Mouse (Mus musculus) right cerebral cortex, adult 18-20 months (tissue): Measurements from ENCODE around the gene Syn3.

Experiments
- DNase-seq: peaks from one replicate; pipeline ENCODE4 v3.0.0; 2022; ENCODE audit warnings: mixed read lengths

Gene Syn3

DNA sequence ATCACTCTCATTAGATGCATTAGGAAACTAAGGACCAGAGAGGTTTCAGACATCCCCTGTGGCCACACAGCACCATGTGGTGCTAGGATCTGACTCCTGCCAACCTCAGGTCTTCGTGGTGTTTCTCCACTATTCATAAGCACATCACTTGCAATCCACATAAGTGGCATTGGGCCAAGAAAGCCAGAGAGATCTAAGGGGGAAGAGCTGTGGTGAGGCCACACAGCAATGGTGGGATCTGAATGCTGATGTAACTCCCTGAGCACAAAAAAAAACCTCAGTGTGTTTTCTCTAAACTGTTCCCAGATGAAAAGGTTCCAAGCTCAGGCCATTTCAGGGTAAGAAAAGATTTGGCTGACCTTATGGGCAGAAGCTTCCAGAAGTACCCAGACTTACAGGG, 162.2 kb downstream of the Syn3 start:
- no peak for DNase-seq

DNA sequence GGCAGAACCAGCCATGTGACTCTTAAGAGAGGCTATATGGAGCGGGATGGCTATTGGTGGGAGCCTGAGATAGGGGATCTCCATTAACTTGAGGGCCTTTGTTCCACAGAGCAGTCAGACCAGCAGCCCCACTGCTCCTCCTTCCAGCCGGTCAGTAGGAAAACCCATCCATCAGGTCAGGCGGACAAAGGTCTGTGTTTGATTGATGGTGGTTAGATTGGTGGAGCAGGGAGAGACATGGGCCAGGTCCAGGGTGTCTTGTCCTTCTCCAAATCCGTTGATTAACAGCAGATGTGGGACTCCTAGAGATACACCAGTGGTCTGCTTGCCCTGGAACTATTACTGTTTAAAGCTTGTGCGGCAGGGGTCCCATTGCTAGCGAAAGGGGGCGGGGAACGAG, 164.1 kb downstream of the Syn3 start:
- DNase-seq, result no peak

DNA sequence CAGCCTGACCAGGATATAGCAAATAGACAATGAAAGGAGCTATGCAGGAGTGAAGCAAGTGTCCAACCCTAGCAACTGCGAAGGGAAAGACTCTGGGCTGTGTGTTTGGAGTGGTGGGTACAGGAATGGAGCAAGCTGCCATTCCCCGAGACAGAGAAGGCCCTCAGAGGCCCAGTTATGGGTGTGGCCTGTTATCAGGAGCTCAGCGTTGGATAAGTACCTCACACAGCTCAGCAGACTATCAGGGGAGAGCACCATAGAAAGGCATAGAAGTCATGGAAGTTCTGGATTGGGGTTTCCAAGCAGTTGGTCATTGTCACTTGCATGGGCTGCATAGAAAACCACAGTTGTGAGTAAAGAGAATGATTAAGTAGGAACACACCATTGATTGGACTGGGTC, 165.8 kb downstream of the Syn3 start:
- no peak for DNase-seq

DNA sequence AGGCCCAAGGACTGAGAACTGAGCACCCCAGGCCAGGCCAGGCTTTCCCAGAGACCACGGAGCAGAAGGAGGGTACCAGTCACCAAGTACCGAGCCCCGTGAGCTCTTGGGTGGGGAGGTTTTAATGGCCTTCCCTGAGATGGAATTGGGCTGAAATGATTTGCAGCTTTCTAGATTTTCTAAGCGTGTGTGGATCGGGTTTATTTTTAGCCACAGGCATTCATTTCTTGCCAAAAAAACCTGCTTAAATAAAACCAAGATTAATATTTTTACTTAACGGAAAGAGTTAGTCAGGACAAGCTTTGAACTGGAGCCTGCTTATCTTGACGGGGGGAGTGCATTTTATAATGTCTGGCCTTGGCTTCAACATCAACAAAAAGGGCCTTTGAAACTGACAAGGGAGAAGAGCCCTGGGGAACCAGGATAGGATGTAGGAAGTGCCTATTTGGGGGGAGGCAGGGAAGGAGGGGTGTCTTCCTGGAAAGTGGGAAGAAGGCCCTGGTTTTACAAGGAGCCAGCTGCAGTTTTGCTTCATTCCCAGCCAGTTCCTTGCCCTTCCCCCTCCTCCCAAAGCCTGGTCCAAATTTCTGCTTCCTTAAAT, 166.9 kb downstream of the Syn3 start:
- no peak for DNase-seq

DNA sequence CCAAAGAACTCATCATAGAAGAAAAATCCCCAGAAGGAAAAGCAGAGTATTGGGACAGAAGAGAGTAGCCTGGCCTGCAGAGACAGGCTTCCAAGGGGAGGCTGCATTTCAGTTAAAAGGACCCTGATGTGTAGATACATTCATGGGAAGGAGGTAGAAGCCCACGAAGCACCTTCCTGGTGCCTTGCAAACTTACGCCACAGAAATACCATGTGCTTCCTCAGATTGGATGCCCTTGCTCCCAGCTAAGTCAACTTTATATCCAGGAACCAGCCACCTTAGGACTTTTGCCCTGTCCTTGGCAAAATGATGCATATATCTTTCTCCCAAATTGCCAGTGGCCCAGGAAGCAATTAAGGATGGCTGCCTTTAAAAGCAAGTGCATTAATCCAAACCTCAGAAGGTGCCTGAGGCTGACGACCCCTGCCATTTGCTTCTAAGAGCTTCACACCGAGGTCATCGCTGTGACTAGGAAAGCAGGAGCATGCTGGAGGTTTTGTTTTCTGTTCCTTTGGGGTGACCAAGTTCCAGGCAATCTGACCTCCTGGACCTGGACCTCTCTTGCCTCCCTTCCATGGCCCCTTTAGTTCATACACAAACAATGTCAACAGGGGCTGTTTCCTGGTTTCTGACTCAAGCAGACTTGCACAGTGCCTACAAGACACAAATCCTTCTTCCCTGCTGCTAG, 167.6 kb downstream of the Syn3 start:
- DNase-seq, result no peak

DNA sequence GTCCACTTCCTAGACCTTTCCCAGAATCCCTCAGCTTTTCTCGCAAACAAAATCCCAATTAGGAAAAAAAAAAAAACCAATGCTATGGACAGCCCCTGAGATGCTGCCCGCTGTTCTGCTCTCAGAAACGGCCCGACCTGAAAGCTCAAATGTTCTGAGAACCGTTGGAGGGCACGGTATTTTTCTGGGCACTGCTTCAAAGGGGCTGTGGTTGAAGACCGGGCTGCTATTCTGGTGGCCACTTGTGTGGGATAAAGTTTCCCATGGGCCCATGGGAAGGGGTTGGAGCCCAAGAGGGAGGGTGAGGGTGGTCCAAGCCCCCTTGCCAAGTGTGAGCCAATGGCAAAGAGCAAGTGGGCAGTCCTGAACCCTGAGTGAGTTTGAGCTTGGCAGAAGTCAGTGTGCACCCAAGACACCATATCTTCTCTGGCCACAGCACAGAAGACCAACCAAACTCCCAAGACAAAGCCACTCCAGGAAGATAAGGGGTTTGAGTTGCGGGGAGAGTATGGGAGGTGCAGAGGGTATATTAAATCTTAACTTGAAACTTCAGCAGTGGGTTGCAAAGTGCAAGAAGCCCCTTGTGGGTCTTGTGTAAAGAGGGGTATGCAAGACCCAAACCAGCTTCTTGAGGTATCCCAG, 169.3 kb downstream of the Syn3 start:
- no peak for DNase-seq

DNA sequence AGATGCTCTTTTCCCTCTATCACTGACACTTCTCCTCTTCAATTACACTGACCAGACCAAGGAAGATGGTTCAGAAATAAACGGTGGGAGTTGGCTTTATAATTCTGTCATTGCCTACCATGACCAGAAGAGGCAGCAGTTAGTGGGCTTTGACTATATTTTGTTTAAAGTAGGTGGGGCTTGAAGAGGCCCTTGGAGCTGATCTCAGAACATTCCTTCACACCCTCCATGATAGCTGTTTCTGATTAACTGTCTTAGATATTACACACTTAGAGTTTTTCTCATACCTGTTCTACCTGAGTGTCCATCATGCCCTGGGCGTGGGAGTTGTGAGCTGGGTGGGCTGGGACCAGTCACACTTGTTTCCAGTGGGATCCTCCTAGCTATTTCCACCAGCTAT, 170.0 kb downstream of the Syn3 start:
- DNase-seq, result no peak

DNA sequence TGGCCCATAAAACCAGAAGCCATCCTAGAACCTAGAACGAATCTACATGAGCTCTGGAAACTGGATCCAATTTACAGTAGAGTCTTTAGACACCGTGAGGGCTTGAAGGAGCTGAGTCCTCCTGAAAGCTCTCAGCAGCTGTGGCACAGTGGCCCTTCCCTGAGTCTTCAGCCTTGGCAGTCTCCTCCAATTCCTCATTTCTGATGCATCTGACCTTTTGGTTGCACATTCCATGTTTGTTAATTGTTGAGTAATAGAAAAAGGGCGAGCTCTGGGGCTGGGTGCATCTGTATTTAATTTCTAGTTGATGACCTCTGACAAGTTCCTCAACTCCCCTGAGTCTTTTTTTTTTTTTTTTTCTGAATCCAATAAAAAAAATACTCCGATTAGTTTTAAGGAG, 170.6 kb downstream of the Syn3 start:
- DNase-seq, result no peak

DNA sequence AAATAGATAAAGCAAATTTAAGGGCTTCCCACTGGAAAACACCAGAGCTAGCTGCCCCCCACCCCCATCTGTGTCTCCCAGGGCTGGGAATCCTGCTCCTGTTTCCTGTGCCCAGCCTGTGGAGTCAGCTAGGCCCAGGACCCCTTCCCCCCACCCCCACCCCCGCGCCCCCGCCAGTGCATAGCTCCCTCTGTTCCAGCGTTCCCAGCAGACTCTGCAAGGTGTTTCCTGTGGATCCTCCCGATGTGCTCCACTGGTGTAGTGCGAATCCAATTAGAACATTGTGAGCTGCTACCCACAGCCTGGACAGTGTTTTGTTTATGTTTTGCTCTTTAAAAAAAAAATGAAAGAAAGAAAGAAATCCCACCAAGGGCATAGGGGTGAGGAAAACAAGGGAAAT, 173.4 kb downstream of the Syn3 start:
- DNase-seq, result no peak

DNA sequence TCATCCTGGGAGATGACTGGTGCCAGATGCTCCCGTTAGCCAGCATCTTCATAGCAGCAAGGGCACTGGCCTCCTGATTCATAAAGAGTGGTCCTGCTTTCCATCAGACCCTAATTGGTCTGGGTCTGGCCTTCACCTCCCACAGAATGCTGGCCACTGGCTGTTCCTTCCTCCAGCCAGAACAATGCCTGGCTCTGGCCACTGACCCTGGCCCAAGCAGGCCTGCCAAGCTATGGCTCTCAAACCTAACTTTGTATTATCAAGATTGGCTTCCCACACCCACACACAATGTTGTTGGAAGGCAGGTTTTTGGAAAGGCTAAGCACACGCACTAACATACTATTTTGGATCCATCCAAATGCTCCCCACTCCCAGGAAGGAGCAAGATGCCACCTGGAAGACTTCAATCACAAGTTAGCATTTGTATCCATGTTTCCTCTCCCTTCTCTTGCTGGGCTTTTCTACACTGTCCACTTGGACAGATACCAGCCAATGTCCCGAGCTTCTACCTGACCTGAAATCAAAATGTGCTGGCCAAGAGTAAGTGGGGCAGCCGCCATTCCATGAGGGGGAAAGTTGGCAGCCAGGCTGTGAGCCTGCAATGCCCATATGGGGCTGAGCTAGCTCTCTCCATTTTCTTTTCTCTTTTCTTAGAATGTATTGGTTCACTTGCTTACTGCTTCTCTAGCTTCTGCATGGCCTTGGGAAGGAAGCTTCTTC, 175.3 kb downstream of the Syn3 start:
- no peak for DNase-seq

DNA sequence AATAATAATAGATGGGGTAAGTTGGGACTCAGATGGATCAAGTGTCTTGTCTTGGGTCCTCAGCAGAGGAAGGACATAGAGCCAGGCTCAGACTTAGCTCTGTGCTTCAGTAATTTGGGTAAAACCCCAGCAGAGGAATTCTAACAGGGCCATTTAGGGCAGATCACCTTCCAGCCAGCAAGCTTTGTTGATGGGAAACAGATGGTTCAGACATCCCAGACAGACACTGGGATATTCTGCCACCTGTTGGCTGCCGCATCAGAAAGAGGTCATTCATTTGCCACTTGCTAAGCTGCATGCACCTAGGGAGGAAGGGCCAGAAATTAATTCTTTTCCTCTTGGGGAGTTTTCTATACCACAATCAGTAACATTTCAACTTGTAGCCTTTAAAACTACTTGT, 176.7 kb downstream of the Syn3 start:
- no peak for DNase-seq

DNA sequence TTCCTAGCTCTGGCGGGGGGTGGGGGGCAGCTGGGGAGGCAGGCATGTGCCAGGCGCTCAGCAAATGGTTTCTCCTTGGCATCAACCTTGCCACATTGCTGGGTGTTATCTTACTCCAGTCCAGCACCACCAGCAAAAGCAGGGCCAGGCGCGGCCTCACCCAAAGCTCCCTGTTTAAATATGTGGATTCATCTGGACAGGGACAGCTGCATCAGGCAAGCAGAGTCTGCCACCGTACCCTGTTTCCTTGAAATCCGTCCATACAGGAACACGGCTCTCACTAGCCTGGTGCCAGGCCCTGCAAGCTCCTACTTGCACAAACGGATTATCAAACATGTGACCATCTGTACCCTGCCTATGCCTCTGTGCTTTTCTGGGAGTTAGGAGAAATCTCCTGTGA, 177.5 kb downstream of the Syn3 start:
- DNase-seq, result no peak

DNA sequence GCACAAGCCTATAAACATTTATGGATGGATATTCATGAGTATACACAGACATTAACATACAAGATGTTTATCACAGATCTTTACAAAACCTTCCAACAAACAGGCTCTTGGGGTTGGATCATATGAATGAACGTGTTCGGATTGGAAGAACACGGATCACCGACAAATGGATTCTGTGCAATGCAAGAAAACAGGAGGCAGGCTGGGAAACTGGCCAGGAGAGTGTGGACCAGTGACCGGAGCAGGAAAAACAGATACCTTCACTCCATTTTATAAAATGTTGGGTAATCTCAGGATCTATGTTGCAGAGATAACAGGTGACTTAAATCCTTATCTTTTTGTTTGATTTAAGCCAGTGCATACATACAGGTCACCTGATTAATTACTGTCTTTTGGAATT, 178.5 kb downstream of the Syn3 start:
- no peak for DNase-seq

DNA sequence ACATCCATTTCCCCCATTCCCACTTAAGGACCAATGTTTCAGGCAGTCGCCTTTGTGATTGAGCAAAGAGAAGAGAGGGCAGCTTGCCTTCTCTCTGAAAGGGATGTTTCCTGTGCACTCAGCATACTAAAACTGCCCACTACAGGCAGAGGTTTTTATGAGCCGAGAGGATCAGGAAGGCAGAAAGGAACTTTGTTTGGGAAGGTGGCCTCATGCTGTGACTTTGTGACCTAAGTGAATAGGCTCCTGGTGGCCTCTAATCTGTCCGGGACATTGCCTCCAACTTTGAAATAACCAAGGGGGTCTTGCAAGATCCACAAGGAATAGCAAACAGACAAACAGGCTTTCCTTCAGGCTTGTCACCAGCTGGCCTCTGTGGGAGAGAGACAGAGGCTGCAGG, 179.2 kb downstream of the Syn3 start:
- DNase-seq, result no peak

DNA sequence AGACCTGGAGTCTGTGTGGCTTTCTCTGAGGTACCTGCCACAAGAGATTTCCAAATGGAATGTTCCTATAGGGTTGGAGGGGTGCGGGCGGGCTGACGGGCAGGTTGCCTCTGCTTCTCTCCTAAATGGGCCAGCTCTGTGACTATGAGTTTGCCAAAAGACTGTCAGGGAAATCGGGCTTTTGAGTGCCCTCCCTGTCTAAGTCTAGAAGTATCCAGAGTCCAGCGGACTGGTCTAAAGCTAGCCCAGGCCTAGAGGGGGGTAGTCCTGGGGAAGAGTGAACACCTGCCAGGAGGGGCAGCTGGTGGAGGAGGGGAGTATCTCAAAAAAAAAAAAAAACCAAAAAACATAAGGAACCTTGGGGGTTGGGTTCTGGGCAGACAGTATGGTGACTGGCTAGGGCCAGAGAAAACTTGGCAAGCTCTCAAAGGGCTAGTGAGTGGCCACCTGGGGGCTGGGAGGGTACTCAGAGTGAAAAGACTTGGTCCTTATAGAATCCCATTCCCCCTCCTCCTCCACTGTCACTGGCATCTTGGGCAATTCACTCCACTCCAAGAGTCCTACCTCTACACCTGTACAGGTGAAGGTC, 180.1 kb downstream of the Syn3 start:
- DNase-seq, result no peak

DNA sequence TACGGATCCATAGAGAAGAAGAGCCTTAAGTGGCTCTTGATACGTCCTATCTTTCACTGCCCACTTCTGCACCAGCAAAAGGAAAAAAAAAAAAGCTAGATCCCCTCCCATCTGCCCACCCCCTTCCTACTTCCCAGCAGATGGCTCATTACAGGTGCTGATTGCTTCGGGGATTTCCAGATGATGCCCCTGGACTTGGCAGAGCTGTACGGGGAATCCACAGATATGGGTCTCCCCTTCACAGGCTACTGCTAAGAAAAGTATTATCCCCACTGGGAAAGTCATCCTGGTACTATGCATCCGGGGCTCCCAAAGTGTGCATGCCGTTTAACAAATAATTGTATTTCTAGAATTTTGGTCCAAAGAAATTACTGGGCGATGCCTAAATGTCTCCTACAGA, 181.1 kb downstream of the Syn3 start:
- no peak for DNase-seq

DNA sequence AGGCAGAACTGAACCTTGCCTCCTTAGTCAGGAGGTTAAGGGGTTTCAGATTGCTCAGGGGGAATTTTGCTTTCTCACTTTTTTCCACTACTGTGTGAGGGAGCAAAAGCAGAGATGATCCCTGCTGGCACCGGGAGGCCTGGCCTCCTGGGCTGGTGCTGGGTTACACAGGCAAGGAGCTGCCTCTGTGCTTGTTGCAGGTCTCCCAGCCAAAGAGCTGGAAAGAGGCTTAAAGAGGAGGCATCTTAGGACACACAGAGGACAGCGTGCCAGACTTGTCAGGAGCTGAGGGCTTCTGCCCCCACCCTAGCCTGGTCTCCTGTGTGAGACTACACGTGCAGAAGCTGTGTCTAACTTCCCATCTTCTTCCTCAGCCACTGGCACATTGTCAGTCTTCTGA, 183.2 kb downstream of the Syn3 start:
- no peak for DNase-seq

DNA sequence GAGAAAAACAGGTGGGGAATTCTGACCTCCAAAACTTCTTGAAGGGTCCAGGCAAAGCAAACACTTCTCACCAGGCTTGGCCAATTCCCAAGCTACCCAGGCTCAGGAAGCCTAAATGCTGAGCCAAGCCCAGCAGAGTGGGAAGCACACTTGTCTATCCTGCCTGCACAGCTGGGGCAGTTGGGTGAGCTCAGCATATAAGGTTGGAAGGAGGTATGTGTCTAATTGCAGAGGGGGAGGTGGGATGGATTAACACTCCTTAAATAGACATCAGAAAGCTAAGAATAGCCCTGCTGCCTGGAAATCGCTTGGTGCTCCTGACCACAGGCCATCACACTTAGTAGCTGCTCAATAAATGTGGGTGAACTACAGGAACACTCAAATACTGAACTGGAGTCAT, 185.2 kb downstream of the Syn3 start:
- DNase-seq, result no peak

DNA sequence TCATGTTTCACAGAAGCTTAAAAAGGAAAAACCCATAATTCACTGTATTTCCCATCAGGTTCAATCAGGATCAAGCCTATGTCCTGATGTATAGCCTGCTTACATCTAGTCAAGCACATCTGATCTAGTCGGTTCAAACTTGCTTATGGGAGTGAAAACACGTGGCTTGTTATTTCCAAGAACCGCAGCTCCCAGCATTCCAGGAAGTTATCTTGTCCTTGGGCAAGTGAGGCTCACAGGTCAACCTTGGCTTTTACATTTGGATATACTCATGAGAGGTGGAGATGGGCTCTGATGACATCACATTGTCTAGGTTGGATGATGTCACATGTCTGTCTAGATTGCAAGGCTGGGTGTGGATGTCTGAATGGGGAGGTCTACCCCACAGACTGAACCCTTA, 185.7 kb downstream of the Syn3 start:
- no peak for DNase-seq

DNA sequence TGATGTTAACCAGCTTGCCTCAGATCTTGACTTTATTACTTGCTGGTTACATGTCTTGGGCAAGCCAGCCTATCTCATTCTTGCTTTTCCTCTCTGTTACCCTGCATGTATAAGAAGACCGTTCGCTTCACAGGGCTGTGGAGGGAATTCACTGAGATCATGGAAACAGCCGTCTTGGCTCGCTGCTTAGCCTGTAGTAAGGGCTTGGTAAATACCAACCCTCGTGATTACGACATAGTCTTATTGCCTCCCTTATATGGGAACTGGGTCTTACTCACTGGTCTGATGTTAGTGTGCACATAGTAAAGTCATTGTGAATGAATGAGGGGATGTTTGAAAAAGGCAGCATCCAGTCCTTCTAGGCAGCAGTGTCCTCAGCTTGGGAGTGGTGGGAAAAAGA, 188.2 kb downstream of the Syn3 start:
- DNase-seq, result no peak

DNA sequence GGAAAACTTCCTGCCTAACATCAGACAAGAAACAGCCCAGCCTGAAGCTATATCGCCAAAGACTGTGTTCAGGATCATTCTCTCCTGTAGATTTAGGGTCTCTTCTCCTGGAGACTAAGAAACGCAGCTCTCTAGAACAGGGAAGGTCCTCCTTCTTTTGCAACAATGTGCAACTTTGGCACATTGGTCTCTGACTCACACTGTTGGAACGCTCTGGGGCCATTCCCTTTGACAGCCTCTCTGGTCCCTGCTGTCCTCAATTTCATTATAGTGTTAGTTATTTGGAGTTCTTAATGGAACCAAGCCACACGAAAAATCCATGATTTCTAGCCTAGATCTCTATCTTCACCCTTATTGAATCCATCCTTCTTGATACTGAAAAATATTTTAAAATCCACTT, 191.5 kb downstream of the Syn3 start:
- DNase-seq, result no peak

DNA sequence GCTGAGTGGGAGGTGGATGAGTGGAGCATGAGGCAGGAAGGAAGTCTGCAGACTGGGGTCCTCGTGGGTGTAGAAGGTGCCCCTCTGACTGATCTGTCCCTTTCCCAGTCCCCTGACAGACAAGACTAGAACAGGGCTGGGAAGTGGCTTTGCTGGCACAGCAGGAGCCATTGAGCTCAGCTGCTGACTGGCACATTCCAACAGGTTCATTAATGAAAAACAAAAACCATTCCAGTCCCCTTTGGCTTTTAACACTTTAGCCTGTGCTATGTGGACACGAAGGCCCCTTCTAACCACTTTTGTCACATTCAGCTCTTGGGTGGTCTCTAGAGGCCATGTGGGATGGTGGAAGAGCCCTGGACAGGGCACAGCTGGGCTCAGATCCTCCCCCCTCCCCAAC, 194.1 kb downstream of the Syn3 start:
- no peak for DNase-seq

DNA sequence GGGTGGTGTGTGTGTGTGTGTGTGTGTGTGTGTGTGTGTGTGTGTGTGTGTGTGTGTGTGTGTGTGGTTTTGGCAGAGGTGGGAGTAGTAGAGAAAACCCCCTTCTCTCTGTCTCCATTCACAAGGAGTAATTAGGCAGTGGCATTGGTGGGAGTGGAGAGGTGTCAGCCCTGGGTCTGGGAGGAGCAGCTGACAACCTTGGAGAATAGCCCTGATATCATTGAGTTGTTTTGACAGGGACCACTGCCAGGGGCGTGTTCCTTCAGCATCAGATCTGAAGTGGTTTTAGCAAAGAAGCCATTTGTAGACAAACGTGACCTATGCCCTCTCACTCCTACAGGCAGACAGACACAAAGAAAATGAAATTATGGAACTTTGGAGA, 195.2 kb downstream of the Syn3 start:
- DNase-seq, result no peak
